Mouse (Mus musculus) cerebellum, postnatal 36 days (tissue): ENCODE measurements at regions not wholly inside any gene's neighbourhood (a gene's known extent, or its start where the extent isn't known, plus 50 kb on each side); places are given as distances from the start of the nearest gene placed in this dataset.

Experiments
- DNase-seq, 2 experiments: peaks; one replicate each; pipeline ENCODE4 v3.0.0; 2021 to 2022; ENCODE audit warnings: mixed read lengths in 2 of 2

DNA sequence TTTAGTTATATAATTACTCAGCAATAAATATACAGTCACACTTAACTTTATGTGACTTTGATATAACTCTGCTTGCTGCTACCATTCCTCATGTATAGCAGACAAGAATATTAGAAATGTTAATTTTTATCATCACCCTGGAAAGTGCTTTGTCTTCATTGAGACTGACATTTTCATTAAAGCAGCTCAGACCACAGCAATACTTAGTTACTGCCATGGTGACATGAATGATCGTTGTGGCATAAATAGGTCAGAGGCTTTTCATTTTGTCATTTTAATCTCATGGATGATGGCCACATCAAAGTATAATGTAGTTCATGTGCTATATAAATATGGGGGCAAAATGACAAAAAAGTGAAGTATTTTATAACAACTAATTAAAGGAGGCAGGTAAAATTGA, 498.1 kb downstream of the Slc22a22 start:
- no peak for DNase-seq

DNA sequence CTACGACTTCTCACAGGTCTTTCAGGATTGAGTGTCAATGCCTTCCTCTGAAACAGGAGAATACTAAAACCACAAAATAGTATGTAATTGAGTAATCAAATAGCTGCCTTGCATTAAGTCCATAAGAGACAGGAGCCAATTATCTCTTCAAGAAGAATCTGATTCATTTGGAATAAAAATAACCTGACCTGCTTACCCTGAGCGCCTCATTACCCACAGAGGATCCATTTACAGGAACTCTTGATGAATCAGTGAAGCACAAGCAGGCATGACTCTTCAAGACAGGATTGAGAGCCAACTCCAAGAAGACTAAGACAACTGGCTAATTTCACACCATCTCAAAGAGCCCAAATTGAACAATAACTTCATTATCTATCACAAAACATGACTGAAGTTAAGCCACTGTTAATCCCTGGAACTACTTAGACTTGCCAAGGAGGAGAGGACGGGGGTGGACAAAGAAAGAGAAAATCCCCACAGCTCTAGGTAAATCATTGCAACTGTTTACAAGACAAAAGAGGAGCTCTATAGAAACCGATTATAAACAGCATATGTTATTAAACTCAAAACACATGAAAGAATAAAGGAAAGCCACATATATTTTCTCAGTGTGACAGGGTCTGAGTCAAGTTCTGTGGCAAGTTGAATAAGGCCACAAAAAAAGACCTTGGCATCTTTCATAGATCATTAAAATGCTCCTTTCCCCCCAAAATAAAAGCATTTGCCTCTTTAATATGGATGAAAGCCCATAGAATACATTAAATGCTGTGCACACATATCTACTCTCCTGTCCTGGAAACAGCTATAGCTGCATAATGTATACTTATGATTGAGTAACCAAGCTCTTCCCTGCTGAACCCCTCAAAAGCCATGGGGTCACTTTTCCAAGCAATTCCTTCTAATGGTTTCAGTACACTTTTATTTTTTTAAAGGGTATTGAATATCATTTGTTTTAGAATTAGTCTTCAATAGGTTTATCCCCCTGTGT, 501.7 kb downstream of the Slc22a22 start:
- no peak for DNase-seq

DNA sequence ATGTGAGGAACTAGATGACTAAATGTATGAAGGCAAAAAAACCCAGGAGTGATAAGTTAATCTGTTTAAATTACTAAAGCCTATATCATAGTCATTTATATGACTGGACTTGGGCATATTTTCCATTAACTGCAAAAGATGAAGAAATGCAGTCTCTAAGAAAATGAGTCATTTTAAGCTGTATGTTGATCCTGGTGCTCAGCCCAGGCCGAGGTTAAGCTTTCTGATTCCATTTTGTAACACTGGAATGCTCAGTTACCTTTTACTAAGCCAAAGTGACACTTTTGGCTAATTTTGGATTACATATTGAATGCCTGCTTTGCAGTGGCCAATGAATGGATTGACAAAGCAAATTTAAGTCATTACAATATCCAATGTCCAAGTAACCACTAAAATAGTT, 507.3 kb downstream of the Slc22a22 start:
- DNase-seq, result no peak

- DNase-seq, result no peak
Observed at GRCm38 (mm10) chr15:56956356-56956755, 521.1 kb downstream of the Slc22a22 start.

- DNase-seq, result no peak
Observed at GRCm38 (mm10) chr15:56952176-56952575, 525.2 kb downstream of the Slc22a22 start.

DNA sequence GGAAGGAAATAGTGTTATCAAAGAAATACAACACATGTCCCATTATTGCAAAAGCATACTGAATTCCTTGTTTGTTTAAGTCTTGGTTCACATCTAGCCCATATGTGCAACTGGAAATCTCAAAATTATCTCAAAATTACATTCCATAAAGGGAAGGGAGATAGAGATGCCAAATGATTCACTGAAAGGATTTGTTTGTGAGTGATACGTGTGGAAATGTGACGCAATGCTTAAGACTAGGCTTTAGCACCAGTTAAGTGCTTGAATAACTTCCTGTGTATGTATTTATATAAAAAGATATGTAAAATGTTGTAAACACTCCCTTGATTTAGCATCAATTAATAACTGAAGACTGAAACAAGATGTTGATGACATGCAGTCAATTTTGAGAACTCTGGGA, 526.6 kb downstream of the Slc22a22 start:
- no peak for DNase-seq

DNA sequence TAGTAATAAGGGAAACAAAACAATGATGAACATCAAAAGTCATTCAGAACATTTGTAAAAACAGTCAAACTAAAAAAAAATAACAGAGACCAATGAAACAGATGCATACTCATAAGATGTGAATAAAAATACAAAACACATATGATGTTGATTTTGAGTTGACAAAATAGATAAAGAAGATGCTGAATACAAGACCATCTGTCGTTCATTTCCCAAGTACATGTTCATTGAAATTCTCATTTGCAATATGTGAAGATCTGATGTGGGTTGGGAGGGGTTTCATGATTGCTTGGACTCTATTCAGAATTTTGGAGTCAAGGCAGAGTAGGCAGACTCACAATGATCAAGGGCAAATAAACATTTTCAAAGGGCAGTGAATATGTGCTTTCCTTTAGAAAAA, 536.5 kb downstream of the Slc22a22 start:
- no peak for DNase-seq

- no peak for DNase-seq
Observed at GRCm38 (mm10) chr15:56896553-56896952, 580.9 kb downstream of the Slc22a22 start.

- DNase-seq, result no peak
Observed at GRCm38 (mm10) chr15:56881501-56881900, 595.9 kb downstream of the Slc22a22 start.

DNA sequence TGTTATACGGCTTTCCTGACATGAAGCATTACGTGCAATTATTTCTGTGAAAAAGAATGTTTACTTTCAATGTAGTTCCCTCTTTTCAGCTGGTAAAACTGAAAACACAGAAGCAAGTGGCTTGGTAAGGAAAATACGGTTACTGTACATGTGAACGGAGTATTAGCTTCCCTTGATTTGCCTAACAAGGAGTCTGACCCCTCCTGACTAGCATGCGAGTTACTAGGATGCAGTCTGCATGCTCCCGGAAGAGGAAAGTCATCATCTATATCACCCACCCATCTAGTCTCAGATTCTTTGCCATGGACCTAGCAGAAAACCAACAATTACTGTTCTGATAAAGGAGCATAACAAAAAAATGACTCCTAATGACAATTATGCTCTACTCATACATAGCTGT, 611.5 kb downstream of the Slc22a22 start:
- no peak for DNase-seq

GRCm38 (mm10) chr15:56865035-56865804, 612.2 kb downstream of the Slc22a22 start:
- no peak for DNase-seq

DNA sequence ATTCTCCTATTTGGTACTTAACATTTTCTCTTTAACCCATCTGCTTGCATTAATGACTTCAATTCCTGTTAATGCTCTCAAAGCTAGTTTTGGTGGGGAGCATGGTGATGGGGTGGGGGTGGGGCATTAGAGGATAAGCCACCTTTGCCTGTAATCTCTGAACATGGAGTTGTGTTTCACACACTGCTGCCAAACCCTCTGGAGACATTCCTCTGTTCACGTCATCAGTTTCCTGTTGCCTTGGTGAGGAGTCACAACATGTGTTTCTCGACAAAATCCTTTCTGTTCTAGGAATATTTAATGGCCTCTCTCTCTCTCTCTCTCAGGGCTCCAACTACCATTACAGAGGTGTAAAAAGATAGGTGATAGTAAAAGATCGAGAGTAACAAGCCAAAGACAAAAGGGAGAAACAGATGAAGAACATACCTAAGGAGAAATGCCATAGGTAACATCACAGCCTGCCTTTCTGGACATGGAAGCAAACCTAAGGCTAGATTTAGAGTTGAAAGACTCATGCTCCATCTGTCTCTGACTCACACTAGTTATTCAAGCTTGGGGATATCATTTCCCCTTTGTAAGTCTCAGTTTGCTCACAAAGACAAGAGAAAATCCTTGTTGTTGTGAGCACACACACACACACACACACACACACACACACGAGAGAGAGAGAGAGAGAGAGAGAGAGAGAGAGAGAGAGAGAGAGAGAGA, 618.6 kb downstream of the Slc22a22 start:
- no peak for DNase-seq

DNA sequence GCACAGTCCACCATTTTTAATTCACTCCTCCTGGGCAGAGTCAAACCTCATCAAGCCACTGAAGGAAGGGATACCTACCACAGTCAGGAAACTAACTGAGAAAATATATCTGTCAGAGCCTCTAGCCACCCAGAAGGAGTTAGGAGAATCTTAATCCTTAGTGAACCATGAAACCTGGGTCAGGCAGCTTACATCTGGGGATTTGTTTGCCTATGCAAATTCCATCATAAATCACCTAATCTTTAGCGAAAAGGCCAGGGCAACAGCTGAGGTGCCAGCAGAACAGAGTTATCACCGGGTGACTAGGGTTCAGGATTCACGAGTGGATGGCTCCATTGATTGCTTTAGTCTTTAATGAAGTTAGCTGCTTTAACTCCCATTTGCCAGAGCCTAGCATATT, 619.3 kb downstream of the Slc22a22 start:
- no peak for DNase-seq

- DNase-seq, result peak; percentile 5 to 17
Observed at GRCm38 (mm10) chr15:56856057-56856456, 621.4 kb downstream of the Slc22a22 start.

DNA sequence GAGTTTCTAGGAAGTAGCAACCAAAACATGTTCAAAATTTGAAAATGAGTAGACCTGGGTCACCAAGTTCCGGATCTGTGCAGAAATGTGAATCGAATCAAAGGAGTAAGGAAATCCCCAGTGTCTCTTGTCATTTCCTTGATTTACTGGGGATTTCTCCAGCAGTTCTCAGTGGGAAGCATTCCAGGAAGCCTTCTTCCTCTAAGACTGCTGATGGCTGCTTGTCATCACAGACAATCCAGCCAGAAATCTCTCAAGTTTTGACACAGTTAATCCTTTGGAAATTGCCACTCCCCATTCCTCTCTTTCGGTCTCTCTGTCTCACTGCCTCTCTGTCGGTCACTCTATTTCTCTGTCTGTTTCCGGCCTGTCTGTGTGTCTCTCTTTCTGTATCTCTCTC, 624.3 kb downstream of the Slc22a22 start:
- DNase-seq, result no peak

- no peak for DNase-seq
Observed at GRCm38 (mm10) chr15:56847469-56848128, 629.8 kb downstream of the Slc22a22 start.

- DNase-seq, result no peak
Observed at GRCm38 (mm10) chr15:56844574-56844973, 632.9 kb downstream of the Slc22a22 start.

DNA sequence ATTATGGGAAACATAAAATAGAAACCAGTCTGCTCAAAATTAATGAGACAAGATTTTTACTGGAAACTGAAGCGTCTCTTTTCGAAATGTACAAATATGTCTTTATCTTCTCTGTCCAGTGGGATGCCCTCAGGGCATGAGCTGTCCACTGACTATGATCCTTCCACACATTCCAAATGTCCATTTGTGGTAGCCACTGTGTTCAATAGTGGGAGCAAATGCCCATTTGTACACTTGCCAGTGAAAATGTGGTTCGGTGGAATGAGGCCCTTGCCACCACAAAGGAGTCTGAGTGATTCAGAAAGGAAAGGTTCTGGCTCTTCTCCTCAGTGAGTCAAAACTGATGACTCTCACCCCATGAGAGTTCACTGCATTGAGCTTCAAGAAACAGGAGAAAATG, 635.9 kb downstream of the Slc22a22 start:
- DNase-seq, result no peak

GRCm38 (mm10) chr15:56837292-56837691, 640.1 kb downstream of the Slc22a22 start:
- no peak for DNase-seq

DNA sequence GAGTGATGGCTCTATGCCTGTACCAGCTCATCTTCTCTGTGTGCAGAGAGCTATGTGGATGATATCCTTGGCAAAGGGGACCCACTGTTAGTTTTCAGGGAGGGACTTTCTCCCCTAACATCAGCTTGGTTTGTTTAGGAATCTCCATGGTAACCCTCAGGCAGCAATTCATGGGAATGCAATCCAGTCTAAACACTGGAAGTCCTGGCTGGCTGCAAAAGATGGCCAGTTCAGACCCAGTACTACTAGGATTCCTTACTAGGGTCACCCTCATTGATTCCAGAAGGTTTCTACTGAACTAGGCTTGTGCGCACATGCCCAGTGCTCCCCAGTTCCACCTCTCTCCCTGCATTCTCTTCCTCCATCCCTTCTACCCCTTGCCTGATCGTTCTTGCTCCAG, 642.8 kb downstream of the Slc22a22 start:
- no peak for DNase-seq

GRCm38 (mm10) chr15:56832666-56833065, 644.8 kb downstream of the Slc22a22 start:
- no peak for DNase-seq

DNA sequence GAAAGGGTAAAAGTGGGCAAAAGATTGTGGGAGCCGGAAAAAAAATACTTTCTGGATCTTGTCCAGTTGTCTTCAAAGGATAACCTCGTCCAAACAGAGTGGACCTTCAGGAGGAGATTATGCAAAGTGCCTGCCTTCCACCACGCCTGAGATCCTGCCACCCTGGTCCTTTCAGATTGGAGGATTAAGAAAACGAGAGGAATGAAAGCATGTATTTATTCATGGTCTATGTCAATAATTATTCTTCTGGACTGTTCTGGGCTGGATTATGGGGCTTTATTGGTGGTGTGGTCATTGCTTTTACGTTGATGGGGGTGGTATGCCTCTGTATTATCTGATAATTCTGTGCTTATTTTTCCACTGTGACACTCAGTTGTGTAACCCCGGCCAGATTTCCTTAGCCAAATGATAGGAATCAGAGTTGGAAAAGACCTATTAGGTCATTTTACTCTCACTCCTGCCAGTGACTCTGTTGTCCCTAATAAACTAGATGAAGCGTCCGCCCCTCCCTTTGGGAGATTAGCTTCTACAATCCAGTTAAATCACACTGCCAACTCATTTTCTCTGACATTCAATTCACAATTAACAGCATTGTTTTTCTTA, 656.3 kb downstream of the Slc22a22 start:
- no peak for DNase-seq
